Mouse (Mus musculus): ENCODE measurements around the gene Hils1.
A peak's percentile ranks its signal among the peaks of the same experiment; 100 is the strongest.

The Hils1 gene

DNA sequence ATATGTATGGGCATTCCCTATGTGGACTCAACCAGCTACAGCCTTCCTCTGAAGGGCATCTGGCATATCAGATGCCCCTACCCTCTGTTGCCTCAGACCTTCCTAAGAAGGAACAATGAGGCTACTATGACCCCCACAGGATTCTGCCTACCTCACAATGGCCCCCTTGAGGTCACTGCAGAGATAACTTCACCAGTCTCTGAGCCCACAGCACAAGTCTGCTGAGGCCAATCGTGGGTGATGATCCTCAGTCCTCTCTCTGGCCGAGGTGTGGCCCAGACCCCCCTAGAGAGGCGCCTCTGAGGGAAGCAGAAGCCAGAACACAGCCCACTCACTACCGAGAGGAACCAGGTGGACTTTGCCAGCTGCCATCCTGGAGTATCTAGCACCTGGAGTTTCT is at the start of gene Hils1:
Gene Hils1 (plus strand): TSS at position 175 of the 400 bp plus-strand sequence.
- DNase-seq = no peak

DNA sequence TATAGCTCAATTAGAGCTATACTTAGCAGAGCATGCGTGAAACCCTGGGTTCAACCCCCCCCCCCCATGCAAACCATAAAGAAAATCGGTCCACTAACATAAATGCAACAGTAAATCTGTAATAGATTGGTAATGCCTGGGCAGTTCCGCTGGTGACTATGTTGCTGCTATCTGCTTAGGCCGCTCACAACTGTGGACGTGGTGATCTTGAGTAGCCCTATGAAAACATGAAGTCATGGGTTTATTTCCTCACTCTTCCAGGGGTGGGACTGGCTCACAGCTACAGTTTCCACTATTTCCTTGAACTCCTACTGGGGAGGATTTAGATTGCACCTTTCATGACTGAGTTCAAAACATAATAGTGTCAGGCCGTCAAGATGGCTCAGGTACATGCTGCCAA is 49.7 kb upstream of the Hils1 start:
- DNase-seq = no peak

DNA sequence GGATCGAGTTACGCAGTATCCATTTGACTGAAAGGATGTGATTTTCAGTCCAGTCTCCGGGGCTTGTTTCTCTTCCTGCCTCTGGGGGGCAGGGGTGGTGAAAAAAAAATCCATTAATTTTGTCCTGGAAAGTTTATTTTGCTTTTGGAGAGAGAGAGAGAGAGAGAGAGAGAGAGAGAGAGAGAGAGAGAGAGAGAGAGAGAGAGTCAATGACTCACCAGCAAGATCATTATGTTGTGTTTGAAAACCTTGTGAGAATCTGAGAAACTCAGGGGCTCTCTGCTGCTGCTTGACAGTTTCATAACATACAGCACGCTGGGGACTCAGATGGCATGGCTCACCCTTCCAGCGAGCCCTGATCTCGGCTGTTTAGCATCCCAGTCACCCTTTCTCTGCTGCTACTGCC is 46.4 kb upstream of the Hils1 start:
- DNase-seq = no peak

DNA sequence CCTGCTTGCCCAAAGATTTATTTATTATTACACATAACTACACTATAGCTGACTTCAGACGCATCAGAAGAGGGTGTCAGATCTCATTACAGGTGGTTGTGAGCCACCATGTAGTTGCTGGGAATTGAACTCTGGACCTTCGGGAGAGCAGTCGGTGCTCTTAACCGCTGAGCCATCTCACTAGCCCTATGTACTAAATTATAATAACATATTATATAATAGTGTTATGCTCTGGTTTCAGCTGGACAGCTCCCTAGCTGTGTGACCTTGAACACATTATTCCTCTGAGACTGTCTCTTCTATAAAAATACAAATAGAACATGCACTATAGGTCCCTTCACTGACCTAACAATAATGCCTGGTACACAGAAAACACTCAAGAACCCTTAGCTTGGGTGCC is 42.4 kb upstream of the Hils1 start:
- DNase-seq = no peak

DNA sequence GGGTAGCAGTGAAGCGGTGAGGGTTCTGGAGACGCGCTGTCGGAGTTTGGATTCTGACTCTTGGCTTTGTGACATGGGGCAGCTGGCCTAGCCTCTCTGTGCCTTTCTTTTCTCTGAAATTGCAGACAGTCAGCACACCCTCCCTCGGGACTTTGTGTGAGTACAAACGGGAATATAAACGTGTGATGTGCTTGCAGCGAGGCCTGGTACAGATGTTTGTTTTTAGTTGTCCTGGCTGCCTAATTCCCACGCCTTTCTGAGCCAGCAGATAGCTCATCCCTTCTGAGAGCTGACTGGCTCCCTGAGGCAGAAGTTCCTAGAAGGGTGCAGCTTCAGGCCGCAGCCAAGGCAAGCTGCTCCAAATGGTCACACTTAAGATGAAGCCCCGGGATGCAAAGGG is 41.0 kb upstream of the Hils1 start:
- no peak for DNase-seq

DNA sequence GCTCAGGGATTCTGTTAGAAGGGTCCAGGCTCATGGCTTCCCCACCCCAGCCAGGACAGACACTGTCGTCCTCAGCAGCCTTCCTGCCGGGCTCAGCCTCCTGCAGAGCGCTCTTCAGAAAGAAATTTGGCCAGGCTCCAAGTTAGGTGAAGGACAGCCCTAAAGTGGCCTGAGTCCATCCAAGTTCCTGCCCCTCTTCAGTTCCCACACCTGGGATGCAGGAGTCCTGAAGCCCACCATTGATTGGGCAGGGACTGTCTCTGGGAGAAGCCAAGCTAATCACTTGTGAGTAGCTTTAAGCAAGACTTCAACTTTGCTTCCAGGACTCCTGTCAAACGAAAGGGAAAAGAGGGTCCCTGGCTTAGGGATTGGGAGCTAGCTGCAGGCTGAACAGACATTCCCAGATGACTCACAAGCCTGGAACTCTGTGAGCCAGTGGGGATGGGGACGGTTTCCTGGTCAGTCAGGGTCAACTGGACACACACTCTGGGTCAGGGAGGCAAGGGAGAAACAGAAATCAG is 39.6 kb upstream of the Hils1 start:
- no peak for DNase-seq

DNA sequence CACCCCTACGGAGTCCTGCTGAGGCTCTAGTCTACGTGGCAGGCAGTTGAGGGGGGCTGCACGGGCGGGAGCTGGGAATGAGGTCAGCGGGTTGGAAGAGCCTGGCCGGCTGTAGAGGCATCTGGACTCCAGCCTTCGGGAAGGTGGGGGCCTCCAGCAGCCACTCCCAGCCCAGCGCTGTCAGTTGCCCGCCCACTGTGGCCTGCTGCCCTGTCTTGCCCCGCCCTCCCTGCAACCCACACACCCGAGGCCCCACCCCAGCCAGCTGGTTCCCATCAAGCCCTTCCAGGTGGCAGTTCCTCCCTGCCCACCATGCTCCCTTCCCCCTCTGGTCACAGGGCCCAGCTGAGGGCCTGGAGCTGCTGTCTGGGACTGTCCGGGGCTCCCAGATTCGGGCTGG is 38.6 kb upstream of the Hils1 start:
- DNase-seq = peak; percentile 82 to 88

DNA sequence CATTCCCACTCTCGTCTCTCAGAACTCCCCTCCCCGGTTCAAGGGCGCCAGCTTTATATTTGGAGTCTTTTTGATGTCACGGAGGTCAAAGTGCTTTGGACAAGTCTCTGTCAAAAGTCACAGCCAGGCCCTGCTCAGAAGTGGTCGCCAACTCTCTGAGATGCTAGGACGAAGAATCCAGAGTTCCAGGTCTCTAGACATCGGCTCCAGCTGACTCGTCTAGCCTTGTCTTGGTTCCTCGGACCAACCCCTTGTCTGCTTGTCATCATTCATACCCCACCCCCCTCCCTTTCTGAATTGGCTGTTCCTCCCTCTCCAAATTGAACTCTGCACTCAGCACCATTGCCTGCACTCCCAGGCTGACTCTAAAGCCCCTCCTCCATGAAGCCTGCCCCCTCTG is 37.8 kb upstream of the Hils1 start:
- no peak for DNase-seq

DNA sequence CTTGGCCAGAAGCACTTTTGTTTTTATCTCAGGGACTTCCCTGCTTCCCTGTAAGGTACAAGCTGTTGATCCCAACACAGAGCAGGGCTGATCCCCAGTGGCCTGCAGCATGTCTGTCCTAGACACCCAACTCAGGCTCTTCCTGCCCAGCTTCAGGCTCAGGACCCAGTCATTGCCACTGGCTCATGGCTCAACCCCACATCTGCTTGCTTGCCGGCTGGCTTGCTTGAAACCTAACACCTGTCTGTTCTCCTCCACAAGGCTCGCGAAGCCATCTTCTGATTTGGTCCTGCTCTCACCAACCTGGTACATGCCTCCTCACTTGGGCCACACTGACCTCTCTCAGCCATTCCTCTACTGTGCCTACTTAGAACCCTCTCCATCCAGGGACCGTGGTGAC is 37.2 kb upstream of the Hils1 start:
- DNase-seq = no peak

DNA sequence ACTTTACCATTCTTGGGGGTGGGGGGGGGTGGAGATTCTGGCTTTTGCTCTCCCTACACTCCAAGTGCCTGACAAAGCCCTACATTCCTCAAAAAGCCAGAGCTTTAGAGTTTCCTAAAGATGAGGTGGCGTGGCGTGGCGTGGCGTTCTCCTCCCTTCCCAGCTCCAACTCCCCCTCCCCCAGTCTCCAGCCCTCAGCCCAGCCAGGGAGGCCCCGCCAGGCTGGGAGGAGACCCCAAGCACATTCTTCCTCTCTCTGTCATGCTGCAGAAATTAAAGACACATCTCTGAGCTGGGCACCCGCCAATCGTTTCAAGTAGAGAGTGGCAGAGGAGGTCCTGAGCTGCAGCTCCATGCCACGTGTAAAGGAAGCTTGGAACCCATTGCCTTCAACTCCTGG is 33.8 kb upstream of the Hils1 start:
- no peak for DNase-seq

DNA sequence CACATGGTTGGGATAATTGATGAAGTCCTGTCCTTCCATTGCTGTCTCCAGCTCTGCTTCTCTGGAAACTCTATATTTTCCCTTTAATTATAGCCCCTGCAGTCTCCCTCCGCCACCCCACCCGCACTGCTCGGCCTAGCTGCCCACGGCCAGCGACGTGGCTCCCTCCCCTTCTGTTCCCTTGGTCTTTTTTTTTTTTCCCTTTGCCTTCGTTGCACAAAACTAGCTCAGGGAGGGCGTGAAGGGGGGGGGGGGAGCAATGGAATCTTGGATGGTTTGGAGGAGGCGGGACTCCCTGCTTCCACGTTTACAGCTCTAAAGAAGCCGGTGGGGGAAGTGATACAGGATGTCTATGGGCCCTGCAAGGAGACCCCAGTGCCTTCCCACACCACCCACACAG is 32.9 kb upstream of the Hils1 start:
- no peak for DNase-seq

DNA sequence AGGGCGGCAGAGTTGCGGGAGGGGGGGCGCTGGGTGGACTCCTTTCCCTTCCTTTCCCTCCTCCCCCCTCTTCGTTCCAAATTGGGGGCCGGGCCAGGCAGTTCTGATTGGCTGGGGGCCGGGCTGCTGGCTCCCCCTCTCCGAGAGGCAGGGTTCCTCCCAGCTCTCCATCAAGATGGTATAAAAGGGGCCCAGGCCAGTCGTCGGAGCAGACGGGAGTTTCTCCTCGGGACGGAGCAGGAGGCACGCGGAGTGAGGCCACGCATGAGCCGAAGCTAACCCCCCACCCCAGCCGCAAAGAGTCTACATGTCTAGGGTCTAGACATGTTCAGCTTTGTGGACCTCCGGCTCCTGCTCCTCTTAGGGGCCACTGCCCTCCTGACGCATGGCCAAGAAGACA is 31.3 kb upstream of the Hils1 start, which contains the start of gene Col1a1:
Gene Col1a1 (plus strand): TSS at position 180 of the 400 bp plus-strand sequence.
- peak; percentile 52 to 65 for DNase-seq

DNA sequence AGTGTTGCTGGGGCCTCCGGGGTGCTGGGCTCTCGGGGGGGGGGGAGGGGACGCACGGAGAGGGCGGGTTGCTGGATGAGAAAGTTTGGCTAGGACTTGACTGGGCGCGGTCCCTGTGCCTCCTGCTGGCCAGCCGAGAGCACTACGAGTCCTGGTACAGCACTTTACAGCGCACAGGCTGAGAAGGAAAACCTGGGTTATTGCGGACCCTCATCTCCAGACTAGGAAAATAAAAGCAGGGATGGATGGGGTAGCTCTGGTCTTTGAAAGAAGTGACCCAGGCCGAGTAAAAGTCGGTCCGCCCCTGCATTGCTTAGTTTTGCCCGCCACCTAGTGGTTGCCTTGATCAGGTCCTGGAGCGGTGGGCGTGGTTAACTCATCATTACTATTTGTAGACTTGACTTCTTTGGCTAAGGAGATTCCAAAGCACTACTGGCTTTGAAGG is 30.5 kb upstream of the Hils1 start:
- peak; percentile 89 to 97 for DNase-seq

DNA sequence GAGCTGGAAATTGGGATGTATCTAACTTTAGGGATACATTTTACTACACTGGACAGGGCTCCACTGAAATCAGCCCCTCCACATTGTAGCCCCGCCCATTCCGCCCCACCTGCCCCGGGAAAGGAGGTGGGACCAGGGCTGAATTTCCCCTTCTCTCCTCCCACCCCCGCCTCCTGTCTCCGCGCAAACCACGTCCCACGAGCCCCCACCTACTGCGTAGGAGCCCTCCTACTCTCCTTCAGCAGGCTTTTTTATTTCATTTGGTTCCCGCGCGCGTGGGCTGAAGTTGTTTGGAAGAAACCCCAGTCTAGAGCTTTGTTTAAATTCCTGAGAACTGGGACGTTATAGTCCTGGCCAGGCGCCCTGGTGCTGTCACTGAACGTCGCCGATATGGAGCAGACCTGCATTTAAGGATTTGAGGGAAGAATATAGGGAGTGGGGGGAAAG is 30.0 kb upstream of the Hils1 start:
- peak in 1 of 2 experiments; percentile 13 for DNase-seq

DNA sequence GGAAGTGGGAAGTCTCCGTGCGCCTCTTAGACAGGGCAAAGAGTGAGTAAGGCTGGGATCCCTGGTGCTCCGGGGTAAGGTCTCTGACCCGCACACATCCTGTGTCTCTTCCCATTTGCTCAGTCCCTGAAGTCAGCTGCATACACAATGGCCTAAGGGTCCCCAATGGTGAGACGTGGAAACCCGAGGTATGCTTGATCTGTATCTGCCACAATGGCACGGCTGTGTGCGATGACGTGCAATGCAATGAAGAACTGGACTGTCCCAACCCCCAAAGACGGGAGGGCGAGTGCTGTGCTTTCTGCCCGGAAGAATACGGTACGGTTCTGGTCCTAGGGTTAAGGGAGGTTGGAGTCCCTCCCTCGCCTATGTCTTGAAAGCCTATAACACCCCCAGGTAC is 29.6 kb upstream of the Hils1 start:
- DNase-seq = no peak

DNA sequence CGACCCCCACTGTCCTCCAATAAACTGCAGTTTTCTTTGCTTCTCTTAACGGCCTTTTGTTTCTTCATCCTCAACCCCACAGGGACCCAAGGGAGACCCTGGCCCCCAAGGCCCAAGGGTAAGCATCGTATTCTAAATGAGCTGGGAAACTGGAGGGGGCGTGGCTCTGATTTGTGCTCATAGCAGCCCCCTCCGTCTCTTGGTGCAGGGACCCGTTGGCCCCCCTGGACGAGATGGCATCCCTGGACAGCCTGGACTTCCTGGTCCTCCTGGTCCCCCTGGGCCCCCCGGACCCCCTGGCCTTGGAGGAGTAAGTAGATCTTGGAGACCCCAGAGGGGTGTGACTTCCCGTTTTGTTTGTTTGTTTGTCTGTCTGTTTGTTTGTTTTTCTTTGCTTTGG is 29.1 kb upstream of the Hils1 start:
- no peak for DNase-seq

DNA sequence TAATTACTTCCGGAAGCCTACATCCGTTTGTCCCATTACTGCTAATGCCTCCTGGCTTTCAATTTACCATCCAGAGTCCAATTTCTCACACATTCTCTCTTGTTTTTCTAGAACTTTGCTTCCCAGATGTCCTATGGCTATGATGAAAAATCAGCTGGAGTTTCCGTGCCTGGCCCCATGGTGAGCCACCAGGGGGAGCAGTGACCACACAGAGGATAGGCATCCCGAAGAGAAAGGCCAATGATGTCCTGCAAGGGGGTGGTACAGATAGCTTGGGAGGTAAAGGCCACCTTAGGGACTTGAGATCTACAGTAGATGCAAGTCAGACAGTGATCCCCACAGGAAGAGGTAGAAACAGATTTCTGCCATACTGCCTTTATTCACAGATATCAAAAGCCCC is 28.1 kb upstream of the Hils1 start:
- peak; percentile 74 to 88 for DNase-seq

DNA sequence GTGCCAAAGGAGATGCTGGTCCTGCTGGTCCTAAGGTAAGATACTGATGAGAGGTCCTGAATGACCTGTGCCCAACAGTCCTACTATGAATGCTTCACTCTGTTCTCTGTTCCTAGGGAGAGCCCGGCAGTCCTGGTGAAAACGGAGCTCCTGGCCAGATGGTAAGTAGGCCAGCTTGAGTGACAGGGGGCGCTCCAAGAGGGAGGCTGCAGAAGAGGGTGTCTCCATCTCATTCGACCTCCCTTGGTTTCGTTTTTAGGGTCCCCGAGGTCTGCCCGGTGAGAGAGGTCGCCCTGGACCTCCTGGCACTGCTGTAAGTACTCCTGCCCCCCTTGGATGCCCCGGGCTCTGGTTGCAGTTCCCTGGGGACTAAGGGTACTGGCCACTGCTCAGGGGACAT is 26.3 kb upstream of the Hils1 start:
- no peak for DNase-seq

DNA sequence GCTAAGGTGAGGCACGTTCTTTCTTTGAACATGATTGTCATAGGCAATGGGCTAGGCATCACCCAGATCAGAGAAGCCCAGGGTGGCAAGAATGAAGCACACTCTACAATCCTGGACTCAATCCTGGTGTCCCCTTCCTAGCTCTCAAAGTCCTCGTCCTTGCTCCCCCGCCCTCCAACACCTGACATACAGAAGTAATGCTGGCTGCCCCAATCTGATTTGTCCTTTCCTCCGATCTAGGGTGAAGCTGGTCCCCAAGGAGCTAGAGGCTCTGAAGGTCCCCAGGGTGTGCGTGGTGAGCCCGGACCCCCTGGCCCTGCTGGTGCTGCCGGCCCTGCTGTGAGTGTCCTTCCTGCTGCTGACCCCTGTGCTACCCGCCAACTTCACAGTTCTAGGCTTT is 25.6 kb upstream of the Hils1 start:
- no peak for DNase-seq

DNA sequence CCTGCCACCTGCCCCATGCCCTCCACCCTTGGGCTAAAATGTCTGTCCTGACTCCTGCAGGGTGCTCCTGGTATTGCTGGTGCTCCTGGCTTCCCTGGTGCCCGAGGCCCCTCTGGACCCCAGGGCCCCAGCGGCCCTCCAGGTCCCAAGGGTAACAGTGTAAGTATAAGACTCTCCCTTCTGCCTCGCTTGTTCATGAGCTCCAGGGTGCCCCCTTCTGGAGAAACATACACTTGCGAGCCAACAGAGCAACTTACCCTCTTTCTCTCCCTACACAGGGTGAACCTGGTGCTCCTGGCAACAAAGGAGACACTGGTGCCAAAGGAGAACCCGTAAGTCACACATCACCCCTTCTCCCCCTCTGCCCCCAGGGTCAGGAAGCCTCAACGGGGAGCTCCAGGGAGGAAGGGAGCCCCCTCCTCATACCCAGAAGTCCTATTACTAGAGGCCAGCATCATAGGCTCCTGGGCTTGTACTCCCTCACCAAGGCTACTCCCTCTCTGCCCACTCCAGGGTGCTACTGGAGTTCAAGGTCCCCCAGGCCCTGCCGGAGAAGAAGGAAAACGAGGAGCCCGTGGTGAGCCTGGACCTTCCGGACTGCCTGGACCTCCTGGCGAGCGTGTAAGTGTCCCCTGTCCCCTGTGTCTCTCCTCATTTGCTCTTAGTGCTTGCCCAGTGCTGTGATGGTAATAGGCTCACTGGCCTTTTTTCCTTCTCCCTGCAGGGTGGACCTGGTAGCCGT is 24.9 kb upstream of the Hils1 start:
- peak; percentile 48 to 72 for DNase-seq

DNA sequence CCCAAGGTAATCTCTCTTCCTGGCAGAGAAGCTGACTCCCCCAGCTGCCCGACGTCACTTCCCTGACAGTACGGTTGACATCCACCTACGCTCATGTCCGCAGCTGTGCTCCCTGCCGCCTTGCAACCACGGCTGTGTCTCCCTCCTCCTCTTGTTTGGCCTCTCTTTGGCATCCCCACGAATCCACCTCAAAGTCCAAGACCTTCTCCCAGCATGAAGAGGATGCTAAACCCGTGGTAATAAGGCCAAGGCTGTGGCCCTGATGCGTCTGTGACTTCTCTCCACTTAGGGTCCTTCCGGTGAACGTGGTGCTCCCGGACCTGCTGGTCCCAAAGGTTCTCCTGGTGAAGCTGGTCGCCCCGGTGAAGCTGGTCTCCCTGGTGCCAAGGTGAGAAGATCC is 24.3 kb upstream of the Hils1 start:
- DNase-seq = peak in 1 of 2 experiments; percentile 21

DNA sequence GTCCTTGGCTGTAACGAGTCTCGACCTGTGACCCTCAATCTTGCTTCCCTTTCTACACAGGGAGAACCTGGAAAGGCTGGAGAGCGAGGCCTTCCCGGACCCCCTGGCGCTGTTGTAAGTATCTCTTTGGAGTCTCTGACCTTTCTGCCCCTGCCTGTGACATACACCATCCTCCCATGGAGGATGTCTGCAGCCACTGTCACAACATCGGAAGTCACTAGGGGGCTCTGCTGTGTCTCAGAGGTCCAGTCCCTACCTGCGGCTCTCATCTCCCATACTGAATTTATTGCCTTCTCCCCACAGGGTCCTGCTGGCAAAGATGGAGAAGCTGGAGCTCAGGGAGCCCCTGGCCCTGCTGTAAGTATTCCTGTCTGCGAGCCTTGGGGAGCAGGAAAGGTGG is 23.1 kb upstream of the Hils1 start:
- DNase-seq = peak; percentile 14 to 20

DNA sequence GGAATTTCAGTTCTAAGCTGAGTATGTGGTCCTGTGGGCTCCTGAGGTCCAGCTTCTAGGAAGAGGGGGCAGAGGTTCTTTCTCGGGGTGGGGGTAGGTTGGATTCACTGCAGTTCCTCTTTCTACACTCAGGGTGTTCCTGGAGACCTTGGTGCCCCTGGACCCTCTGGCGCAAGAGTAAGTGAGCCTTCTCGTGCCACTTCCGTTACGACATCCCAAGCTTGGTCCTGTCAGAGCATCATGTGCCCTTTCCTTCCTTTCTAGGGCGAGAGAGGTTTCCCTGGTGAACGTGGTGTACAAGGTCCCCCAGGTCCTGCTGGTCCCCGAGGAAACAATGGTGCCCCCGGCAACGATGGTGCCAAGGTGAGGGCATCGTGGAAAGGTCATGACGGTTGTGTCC is 22.2 kb upstream of the Hils1 start:
- DNase-seq = peak in 1 of 2 experiments; percentile 27

DNA sequence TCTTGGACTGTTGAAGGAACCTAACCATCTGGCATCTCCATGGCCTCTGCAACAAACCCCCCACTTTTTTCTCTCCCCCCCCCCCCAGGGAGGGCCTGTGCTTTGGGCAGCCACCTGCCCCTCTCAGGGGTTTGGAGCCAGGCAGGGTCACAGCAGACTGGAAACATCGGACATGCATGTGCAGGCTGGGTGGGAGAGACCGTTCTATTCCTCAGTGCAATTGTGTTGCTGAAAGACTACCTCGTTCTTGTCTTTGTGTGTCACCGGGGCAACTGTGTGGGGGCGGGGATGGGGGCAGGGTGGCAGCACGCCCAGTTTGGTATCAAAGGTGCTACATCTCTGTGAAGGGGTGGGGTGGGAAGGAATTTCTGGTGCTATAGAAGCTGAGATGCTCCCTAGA is 15.2 kb upstream of the Hils1 start:
- no peak for DNase-seq

DNA sequence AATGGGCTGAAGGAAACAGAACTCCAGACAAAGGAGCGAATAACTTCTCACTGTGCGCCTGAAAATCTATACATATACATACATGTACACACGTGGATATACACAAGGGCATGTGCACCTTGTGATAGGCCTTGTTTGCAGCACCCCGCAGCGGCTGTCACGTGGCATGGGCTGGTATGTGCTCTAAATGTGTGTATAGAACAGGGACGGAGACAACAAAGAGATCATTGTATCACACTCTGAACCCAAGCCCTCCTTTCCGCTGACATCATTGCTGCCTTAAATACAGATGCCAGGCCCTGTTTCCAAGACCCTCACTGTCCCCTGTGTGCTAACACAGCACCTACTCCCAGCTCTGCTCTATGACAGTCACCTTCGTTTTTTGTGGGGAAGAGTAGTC is 12.3 kb upstream of the Hils1 start:
- no peak for DNase-seq

Measured in kidney, postnatal 25 days (tissue).